Mouse (Mus musculus) thymus, postnatal 0 days (tissue): ENCODE measurements at regions not wholly inside any gene's neighbourhood (a gene's known extent, or its start where the extent isn't known, plus 50 kb on each side); places are given as distances from the start of the nearest gene placed in this dataset.

Source experiments
- DNase-seq: peaks from one replicate; pipeline ENCODE4 v3.0.0-alpha.2; 2015; ENCODE audit warnings: low spot score

DNA sequence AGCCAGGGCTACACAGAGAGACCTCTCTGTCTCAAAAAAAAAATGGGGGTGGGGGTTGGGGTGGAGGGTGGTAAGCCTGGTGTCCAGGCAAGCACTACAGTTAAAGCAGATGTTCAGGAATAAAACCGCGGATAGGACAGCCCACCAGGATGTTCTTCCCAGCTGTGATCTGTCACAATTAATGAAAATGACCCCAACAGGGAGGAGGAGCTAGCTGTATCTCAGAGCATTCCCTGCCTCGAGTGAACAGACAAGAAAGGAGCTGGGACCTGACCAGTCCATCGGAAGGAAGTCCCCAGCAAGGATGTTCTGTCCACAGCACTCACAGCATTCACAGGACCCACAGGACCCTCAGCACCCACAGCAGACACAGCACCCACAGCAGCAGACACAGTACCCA is 80.4 kb downstream of the Utp6 start:
- no peak for DNase-seq

- DNase-seq, result no peak
These were observed 84.1 kb downstream of the Utp6 start for GRCm38 (mm10) chr11:79878091-79878490.

- no peak for DNase-seq
These were observed 84.9 kb downstream of the Utp6 start for GRCm38 (mm10) chr11:79877184-79877745.

GRCm38 (mm10) chr11:79871783-79872628 is 90.2 kb downstream of the Utp6 start:
- no peak for DNase-seq

GRCm38 (mm10) chr11:79870189-79870588 is 92.0 kb downstream of the Utp6 start:
- DNase-seq, result peak; percentile 45

GRCm38 (mm10) chr11:79869009-79869408 is 93.2 kb downstream of the Utp6 start:
- DNase-seq, result no peak

DNA sequence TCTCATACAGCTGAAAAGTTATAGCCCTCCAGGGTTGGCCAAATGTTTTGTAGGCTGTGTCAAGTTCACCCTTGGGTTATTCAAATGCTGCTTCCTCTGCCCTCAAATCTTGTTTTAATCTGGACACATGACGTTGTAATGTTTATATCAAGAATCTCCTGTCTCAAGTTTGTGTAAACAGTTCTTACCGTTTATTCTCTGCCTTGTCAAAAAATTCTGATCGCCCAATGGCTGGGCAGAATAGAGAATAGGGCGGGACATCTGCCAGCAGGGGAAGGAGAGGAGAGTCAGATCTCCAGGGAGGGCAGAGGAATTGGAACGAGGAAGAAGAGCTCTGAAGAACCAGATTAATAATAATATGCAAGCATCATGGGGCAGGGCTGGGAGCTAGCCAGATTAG is 97.4 kb downstream of the Utp6 start:
- no peak for DNase-seq

- no peak for DNase-seq
These were observed 98.6 kb downstream of the Utp6 start for GRCm38 (mm10) chr11:79863487-79864175.

- DNase-seq, result no peak
These were observed 101.6 kb downstream of the Utp6 start for GRCm38 (mm10) chr11:79860611-79861067.

DNA sequence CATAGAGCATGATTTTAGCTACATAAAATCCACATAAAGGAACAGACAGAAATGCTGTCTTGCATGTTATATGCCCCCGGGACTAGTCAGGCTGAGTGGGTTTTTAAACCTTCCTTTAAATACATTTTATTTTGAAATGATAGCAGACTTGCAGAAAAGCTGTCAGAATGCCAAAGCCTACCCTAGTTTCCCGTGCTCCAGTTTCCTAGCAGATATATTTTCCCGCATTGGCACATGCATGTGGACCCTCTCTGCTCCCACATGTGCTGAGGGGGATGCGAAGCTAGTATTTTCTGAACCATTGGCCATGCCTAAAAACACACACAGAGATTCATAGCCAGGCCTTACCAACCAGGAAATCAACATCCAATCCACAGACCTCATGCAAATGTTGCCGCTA is 105.8 kb downstream of the Utp6 start:
- no peak for DNase-seq

- no peak for DNase-seq
These were observed 112.6 kb downstream of the Utp6 start for GRCm38 (mm10) chr11:79849545-79849944.

DNA sequence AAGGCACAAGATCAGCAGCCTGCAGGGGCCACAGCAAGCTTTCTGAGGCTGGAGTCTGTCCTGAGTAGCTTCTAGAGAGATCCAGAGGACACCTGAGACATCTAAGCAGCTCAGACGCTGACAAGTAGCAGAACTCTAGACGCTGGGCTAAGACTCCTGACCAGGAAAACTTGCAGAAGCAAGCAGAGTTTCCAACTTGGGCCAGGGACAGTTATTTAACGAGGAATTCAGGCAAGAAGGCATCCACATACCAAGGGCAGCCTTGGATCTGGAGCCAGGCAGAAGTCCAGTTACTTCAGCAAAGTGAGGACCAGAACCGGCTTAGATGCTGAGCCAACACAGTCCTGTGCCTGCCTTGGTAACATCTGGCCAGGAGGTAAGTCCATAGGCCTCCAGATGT is 117.8 kb downstream of the Utp6 start:
- DNase-seq, result no peak

GRCm38 (mm10) chr11:79843021-79843420 is 119.2 kb downstream of the Utp6 start:
- no peak for DNase-seq

DNA sequence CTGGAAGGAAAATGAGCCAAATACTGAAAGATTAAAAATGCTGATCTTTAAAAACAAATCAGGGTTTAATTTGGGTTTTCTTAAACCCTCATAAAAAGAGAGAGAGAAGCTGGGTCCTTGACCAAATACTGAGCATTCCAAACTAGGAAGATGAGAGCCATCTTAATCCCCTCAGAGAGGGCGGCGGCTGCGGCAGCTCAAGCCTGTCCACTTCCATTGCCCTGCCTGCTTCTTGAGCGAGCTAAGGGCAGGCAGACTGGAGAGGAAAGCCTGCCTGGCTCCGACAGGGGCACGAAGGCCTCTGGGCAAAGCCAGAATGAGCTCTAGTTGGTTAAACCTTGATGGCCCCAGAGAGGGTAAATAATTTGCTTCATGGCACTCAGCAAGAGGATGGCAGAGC is 122.2 kb downstream of the Utp6 start:
- DNase-seq, result no peak

GRCm38 (mm10) chr11:79838051-79838450 is 124.1 kb downstream of the Utp6 start:
- DNase-seq, result no peak

DNA sequence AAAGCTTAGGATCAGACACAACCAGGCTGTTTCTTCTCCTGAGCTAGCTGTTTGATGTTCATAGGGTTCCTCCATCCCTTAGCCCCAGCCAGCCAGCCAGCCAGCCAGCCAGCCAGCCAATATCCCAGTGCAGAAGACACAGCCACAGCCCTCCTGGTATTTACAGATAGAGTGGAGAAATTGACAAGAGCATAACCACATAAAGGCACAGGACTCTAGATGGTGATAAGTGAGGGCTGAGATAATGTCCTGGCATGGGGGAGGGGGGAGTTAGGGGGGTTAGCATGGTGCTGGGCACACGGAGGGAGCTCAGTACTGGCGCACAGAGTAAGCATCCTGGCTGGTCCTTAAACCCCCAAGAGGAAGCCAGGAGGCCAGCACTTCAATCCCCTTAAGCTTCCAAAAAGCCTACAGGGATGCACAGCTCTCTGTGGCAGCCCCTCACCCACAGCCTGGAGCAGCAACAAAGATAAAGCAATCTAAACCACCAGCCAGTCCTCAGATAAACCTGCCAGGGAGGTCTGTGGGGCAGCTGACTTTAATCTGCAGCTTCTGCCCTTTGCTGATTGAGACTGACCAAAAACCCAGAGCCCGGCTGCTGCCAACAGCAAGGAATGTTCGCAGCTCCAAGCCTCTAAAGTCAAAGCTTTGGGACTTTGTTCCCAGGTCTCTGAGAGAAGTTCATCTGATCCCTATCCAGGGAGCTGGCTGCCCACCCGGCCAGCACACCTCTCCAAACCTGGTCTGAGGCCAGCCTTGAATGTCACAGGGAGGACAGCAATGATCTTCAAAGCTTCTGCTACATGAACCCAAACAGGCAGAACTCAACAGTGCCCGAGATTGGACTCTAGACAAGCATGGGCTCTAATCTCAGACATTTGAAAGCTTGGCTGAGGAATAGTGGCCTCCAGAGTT is 124.9 kb downstream of the Utp6 start:
- no peak for DNase-seq

DNA sequence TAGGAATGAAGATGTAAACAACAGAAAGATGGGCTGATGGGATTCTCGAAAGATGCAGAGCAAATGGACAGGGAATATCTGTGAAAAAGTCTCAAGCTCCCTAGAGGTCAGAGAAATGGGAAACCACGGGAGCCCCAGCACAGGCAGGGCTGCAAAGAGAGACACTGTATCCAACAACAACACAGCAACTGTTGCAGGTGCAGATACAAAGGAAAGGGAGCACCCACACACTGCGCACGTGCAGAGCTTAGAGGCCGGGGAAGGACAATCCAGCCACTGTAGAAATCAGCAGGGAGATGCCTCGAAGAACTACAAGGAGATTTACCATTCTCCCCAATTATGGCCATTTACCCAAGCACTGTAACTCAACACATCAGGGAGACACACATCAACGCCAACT is 126.3 kb downstream of the Utp6 start:
- DNase-seq, result no peak

DNA sequence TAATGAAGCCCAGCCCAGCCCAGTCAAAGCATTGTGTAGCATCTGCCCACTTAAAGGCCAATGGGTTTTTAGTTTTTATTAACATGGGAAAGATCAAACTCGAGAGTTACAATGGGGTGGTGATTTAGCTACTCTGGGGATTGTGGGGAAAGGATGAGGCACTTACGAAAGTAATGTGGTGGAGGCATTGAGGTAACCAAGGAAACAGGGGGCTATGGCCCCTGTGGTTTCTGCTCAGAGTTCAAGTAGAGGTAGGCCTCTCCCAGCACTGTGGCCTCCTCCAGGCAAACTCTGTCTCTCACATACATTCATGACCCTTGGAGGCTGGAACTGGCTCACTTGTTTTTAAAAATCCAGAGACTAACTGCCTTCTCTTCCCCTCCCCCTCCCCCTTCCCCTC is 128.4 kb downstream of the Utp6 start:
- DNase-seq, result peak; percentile 45

DNA sequence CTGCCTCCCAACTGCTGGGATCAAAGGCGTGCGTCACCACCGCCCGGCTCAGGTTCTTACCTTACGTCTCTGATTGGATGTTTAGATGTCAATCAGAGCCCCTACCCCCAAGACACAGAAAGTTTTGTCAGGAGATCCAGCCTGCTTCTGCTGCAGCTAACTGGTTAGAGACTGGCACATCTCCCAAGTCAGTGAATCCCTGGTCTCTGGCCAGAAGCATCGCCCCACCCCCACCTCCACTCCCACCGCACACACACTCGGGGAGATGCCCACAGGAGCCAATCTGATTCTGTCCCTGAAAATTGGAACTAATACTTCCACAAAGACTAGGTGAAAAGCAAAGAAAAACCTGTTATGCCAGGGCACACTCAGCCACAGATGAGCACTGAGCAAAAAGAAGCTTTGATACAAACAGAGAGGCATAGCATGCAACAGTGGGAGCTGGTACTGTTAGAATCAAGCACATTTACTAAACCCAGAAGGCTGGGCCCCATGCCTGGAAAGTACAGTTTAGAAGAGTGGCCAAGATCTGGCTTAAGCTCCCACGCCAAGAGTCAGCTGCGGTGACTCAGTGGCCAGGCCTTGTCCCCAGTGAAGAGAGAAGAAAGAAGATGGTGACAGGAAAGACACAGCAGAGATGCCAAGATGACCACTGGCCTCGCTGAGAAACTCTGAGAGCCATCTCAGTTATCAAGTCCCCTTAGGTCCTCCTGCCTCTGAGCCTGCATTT is 130.4 kb downstream of the Utp6 start:
- no peak for DNase-seq

GRCm38 (mm10) chr11:79830567-79831055 is 131.6 kb downstream of the Utp6 start:
- DNase-seq, result no peak
